Mouse (Mus musculus) kidney, adult 9 months (tissue): ENCODE data around the gene Gtf2a2.
A peak's percentile ranks its signal among the peaks of the same experiment; 100 is the strongest.

Experiments used
- DNase-seq: peaks from one replicate; pipeline ENCODE4 v3.0.0; 2022

Gtf2a2 gene

DNA sequence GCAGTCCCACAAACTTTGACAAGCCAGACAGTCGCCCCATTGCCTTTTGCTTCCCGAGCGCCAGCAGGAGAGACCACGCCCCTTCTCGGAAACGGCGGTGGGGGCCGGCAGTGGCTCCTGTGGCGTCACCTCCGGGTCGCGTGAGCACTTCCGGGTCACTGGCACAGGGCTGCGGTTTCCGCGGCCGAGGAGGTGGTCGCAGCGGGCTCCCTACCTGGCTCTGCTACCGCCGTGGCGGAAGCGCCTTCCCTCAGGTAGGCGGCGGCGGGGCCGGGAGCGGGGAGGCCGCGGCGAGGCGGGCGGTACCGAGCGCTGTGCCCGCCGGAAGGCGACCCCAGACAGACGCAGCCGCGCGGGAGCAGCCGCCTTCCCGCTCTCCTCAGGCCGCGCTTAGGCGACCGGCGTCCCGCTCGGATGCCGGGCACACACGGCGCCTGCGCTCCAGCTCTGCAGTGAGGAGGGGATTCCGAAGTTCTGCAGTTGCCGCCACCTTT lies at the start of gene Gtf2a2:
Gene Gtf2a2 (plus strand): TSS at position 143 of the 494 bp plus-strand sequence.
- peak; percentile 91 for DNase-seq

GRCm38 (mm10) chr9:69964370-69964769 lies 48.0 kb upstream of the Gtf2a2 start:
- no peak for DNase-seq

GRCm38 (mm10) chr9:69985526-69985925 lies 26.8 kb upstream of the Gtf2a2 start:
- no peak for DNase-seq

DNA sequence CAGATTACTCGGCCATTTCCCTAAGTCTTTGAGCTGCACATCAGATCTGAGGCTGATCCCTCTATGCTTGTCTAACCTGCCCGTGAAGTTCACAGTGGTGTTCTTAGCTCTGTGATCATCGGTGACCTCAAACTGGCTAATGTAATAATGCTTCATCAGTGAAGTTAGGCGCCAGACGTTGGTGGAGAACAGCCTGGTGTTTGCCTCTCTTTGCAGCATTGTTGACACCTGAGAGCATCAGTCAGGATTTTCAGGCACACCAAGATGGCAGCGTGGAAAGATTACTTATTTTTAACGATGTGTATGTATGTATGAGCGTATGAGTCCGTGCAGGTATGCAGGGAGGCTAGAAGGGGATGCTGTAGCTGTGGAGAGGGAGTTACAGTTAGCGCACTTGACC lies 26.3 kb upstream of the Gtf2a2 start:
- no peak for DNase-seq

GRCm38 (mm10) chr9:69986571-69986970 lies 25.8 kb upstream of the Gtf2a2 start:
- DNase-seq: no peak

- peak; percentile 76 for DNase-seq
Observed at GRCm38 (mm10) chr9:69987579-69987978, 24.8 kb upstream of the Gtf2a2 start.

- DNase-seq: peak; percentile 17
Observed at GRCm38 (mm10) chr9:69988706-69989302, 23.5 kb upstream of the Gtf2a2 start.

DNA sequence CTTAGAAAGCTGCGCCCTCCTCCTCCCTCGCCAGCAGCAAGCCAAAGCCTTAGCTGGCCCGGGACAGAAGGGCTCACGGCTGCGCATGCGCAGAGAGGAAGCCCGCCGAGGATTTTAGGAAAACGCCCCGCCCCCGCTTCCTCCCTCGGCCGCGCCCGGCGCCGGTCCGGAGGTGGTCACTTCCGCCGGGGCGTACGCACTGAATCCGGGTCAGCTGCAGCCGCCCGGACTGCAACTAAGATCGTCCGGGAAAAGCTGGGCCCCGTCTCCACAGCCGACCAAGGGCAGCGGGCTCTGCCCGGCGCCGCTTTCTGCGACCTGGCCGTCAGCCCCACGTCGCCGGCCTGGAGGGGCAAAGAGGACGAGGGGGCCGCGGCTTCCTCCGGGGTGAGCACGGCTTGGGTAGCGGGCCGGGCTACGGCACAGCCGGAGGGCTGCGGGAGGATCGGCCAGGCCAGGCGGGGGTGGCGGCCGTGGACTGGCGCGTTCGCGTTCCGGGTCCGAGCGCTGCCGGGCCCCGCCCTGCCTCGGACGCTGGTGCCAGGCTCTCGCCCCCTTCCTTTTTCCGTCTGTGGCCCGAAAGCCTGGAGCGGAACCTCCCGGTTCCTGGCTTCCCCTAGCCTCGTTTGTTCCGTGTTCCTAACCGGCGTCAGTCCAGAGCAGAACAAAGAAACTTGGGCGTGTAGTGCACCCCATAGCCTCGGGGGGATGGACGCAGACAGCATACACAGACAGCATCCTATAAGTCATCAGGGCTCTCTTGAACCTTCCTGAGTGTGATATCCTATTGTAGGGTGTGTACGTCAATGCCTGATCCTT lies 22.8 kb upstream of the Gtf2a2 start, which contains the start of gene Bnip2:
Gene Bnip2 (plus strand): TSS at position 164 of the 819 bp plus-strand sequence.
- DNase-seq: peak; percentile 97

GRCm38 (mm10) chr9:69990346-69990745 lies 22.0 kb upstream of the Gtf2a2 start:
- DNase-seq: no peak

DNA sequence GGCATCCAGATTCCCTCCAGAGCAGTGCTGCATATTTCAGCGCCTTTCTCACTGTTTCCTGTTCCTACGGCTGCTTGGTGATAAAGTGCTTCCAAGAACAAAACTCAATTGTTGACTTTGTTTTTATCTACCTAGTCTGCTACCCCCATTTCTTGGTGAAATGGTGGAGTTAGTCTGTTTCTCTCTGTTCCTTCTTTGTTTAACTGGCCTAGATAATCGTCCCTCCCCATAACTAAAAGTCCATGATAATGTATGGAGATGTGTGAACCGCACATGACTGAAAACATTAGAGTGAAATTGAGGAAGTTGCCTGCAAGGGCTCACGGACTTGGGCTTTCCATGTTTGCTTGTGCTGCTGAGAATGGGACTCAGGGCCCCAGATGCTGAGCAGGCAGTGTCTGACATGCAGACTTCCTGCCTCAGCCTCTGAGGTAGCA lies 19.5 kb upstream of the Gtf2a2 start:
- no peak for DNase-seq

GRCm38 (mm10) chr9:69993479-69993878 lies 18.9 kb upstream of the Gtf2a2 start:
- DNase-seq: no peak

DNA sequence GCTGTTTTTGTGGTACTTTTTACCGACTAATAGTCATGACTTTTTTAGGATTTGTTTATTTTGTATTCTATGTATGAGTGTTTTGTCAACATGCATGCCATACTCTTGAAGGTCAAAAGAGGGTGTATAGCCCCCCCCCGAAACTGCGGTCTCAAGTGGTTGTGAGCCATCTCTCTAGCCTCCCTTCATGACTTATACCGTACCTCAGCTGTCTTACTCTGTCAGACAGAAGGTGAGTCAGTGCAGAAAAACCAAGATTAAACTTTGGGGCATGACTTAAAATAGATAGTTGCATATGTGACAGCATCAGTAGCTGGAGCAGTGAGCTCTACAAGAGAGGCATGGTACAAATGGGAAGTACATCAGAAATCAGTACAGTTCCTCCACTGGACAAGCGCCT lies 17.8 kb upstream of the Gtf2a2 start:
- no peak for DNase-seq

DNA sequence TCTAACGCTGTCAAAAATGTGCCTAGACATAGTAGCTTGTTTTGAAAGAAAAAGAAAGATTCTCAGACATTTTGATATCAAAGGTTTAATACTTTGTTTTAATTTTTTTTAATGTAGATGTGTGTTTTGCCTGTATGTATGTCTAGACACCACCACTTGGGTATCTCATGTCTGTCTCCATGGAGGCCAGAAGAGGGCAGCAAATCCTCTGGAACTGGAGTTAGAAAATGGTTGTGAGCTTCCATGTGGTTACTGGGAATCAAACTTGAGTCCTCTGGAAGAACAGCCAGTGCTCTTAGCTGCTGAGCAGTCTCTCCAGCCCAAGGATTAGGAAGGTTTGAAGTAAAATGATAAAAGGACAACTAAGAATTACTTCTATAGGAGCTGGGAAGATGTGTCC lies 13.0 kb upstream of the Gtf2a2 start:
- DNase-seq: no peak

GRCm38 (mm10) chr9:70003516-70003915 lies 8.8 kb upstream of the Gtf2a2 start:
- DNase-seq: no peak

DNA sequence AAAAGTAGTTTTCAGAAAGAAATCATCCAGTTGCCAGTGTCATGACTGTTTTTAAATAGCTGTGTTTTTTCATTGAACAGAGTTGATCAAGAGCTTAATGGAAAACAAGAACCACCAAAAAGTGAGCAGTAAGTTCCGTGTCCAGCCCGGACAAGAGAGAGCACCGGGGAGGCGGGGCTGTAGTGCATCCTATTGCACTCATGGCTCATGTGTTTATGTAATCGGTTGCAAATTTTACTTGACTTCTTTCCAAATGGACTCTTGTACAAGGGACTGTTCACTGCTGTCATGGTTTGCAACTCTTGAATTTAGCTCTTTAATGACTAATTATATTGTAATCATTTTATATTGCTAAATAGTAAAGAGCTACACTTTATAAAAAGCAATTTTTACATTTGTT lies 5.4 kb upstream of the Gtf2a2 start:
- peak; percentile 79 for DNase-seq

DNA sequence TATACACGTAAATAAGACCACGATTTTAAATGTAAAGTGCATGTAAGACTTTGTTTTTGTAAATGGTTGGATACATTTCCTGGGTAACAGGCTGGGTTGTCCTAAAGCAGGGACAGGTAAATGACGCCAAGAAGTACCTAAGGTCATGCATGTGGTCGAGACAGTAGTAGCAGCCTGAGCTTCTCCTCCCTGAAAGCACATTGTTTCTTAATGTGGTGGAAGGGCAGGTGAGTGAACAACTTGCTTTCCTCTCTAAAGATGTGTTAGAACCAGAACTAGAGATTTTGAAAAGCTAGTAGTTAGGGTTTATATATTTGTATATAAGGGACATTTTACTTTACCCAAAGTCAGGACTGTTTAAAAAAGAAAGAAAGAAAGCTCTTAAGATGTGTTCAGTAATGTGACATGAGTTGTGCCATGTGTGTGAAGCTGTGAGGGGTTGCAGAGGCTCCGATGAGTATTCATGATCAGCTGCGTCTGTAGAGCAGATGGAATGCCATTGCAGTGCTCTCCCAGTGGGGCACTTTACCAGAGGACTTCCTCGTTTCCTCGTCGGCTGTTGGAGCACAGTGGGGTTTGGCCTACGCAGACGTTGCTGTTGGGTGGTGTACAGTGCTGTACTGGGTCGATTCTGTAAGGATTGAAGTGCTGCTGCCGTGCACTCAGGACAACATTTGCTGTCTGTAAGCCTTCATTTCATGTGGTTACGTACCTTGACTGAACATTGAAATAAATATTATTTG lies 4.7 kb upstream of the Gtf2a2 start:
- no peak for DNase-seq

GRCm38 (mm10) chr9:70009754-70010304 lies 2.5 kb upstream of the Gtf2a2 start:
- DNase-seq: no peak

DNA sequence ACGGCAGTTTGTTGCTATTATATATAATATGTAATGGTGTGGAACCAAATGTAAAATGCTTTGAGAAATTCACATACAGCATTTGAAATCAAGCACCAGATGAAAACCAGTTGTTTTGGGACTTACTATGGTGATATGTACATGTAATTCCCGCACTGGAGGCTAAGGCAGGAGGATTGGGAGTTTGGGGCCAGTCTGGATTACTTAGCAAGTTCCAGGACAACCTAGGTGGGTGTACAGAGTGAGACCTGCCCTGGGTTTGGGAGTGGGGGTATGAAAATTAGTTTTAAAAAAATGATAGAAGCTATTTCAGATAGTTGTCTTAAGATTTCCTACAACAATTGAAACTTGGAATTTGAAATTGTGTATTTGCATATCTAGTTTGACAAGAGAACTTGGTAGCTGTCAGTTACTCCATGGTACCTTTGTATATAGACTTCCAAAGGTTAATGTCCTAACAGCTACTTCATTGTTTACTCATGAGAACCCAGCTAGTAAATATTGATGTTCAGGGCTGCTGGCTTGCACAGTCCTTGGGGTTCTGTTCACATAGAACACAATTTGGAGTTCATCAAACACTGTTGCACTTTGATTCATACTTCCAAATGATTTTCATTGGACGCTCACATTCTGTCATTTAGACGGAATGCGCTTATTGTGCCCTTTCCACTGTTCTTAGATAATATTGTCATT lies 1.4 kb upstream of the Gtf2a2 start:
- DNase-seq: no peak

- DNase-seq: no peak
Observed at GRCm38 (mm10) chr9:70011537-70012407, 578 bp upstream of the Gtf2a2 start.

DNA sequence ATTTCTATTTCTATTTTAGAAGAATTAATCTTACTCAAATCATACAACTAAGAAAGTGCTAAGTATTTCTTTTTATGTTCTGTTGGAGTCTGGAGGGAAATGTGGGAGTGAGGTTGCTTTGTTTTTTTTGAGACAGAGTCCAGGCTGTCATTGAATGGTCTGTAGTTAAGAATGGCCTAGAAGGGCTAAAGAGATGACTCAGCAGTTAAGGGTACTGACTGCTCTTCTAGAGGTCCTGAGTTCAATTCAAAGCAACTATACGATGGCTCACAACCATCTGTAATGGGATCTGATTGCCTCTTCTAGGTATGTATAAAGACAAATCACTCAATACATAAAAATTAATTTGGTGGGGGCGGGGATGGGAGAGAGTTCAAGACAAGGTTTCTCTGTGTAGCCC lies 3.3 kb downstream of the Gtf2a2 start:
- DNase-seq: no peak

GRCm38 (mm10) chr9:70018879-70019278 lies 6.5 kb downstream of the Gtf2a2 start:
- peak; percentile 36 for DNase-seq
